Mouse (Mus musculus) kidney, adult 2 months (tissue): Measurements from ENCODE around the gene Taf8.

Source experiments
- CTCF ChIP-seq: fragments of 200-500 bp; conservative IDR thresholded peaks from 2 replicates; pipeline ENCODE4 v1.5.1; 2011; ENCODE audit warnings: low read depth, mild to moderate bottlenecking, control low read depth, low read length, moderate library complexity, mixed read lengths; ENCODE audit not compliant: insufficient read depth, insufficient read length
- POLR2A ChIP-seq: fragments of 200-500 bp; IDR thresholded peaks from one replicate; pipeline ENCODE4 v1.6.1; 2011; ENCODE audit warnings: low read depth, low read length, control low read depth

DNA sequence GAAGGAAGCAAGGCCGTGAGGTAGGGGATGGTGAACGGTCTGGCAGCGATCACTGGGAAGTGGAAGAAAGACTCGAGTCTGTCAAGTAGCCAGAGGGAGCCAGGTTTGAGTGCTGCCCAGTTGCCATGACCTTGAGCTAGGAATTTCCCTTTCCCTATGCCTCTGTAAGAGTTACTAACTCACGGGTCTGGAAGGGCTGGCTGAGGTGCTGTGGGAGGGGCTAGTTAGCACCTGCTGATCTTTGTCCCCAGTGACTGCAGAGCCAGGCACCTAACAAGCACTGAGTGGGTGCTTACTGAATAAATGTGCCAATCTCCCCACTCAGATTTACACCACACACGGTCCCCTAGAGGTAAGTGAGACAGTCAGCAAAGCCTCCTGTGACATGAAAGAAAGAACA lies 8.4 kb downstream of the Taf8 start:
- TF ChIP-seq CTCF (no peak), POLR2A (no peak)
